Mouse (Mus musculus) forebrain, embryonic 15.5 days (tissue): ENCODE results near the gene Olfr1033. TPM values are rescaled to one million over a fixed set of nuclear protein-coding genes. Genes with fewer than 3 reads are reported as not detected.

ENCODE experiments used
- polyA plus RNA-seq: library from polyadenylated mRNA; unstranded; fragments of >200 nt; fragmentation: Nextera tagmentation; extraction: Ambion mirVana; gene quantifications from 2 replicates; pipeline ENCODE4 v1.2.1, GENCODE M21; 2015

Gene Olfr1033
- polyA plus RNA-seq, 1 experiment from 2014 or later, result not detected

Other genes starting within 250 kb of the Olfr1033 start
- gene Olfr1014, start 247.9 kb upstream of the Olfr1033 start, polyA plus RNA-seq, result not detected in 2 replicates
- gene Olfr1015, start 238.6 kb upstream of the Olfr1033 start, polyA plus RNA-seq, result not detected in 2 replicates
- not detected in 2 replicates for gene Olfr1016, start 218.1 kb upstream of the Olfr1033 start, polyA plus RNA-seq
- gene Olfr1018, start 202.2 kb upstream of the Olfr1033 start, polyA plus RNA-seq, result not detected in 2 replicates
- not detected in 2 replicates for gene Olfr1019, start 175.2 kb upstream of the Olfr1033 start, polyA plus RNA-seq
- gene Olfr1020, start 173.6 kb upstream of the Olfr1033 start, polyA plus RNA-seq, result not detected in 2 replicates
- not detected in 2 replicates for gene Olfr1022, start 152.0 kb upstream of the Olfr1033 start, polyA plus RNA-seq
- not detected in 2 replicates for gene Olfr1023, start 135.0 kb upstream of the Olfr1033 start, polyA plus RNA-seq
- gene Olfr1024, start 115.6 kb upstream of the Olfr1033 start, polyA plus RNA-seq, result not detected in 2 replicates
- gene Olfr1025-ps1, start 105.4 kb upstream of the Olfr1033 start, polyA plus RNA-seq, result not detected in 2 replicates
- not detected in 2 replicates for gene Olfr1026, start 99.1 kb upstream of the Olfr1033 start, polyA plus RNA-seq
- not detected in 2 replicates for gene Olfr1028, start 70.2 kb upstream of the Olfr1033 start, polyA plus RNA-seq
- not detected in 2 replicates for gene Olfr1029, start 46.7 kb upstream of the Olfr1033 start, polyA plus RNA-seq
- gene Olfr1030, start 41.4 kb upstream of the Olfr1033 start, polyA plus RNA-seq, result not detected in 2 replicates
- gene Olfr1031, start 30.3 kb upstream of the Olfr1033 start, polyA plus RNA-seq, result not detected in 2 replicates
- not detected in 2 replicates for gene Olfr1032, start 15.1 kb upstream of the Olfr1033 start, polyA plus RNA-seq
- not detected in 2 replicates for gene Olfr1034, start 25.2 kb downstream of the Olfr1033 start, polyA plus RNA-seq
- not detected in 2 replicates for gene Olfr1036, start 53.4 kb downstream of the Olfr1033 start, polyA plus RNA-seq
- not detected in 2 replicates for gene Olfr1037, start 66.8 kb downstream of the Olfr1033 start, polyA plus RNA-seq
- gene Olfr1039, start 115.3 kb downstream of the Olfr1033 start, polyA plus RNA-seq, result not detected in 2 replicates
- gene Olfr1040, start 126.1 kb downstream of the Olfr1033 start, polyA plus RNA-seq, result not detected in 2 replicates
- not detected in 2 replicates for gene Olfr1042, start 141.2 kb downstream of the Olfr1033 start, polyA plus RNA-seq
- not detected in 2 replicates for gene Olfr1043, start 146.9 kb downstream of the Olfr1033 start, polyA plus RNA-seq
- not detected in 2 replicates for gene Olfr1044, start 157.2 kb downstream of the Olfr1033 start, polyA plus RNA-seq
- gene Olfr52, start 165.1 kb downstream of the Olfr1033 start, polyA plus RNA-seq, result not detected in 2 replicates
- gene Olfr1045, start 182.4 kb downstream of the Olfr1033 start, polyA plus RNA-seq, result not detected in 2 replicates
- not detected in 2 replicates for gene Olfr1046, start 198.7 kb downstream of the Olfr1033 start, polyA plus RNA-seq
- gene Olfr1047, start 210.8 kb downstream of the Olfr1033 start, polyA plus RNA-seq, result not detected in 2 replicates
- gene Olfr1048, start 219.7 kb downstream of the Olfr1033 start, polyA plus RNA-seq, result not detected in 2 replicates
- not detected in 2 replicates for gene Olfr1049, start 237.7 kb downstream of the Olfr1033 start, polyA plus RNA-seq